Mouse (Mus musculus): ENCODE measurements around the gene Atp2b1.

Atp2b1 gene

DNA sequence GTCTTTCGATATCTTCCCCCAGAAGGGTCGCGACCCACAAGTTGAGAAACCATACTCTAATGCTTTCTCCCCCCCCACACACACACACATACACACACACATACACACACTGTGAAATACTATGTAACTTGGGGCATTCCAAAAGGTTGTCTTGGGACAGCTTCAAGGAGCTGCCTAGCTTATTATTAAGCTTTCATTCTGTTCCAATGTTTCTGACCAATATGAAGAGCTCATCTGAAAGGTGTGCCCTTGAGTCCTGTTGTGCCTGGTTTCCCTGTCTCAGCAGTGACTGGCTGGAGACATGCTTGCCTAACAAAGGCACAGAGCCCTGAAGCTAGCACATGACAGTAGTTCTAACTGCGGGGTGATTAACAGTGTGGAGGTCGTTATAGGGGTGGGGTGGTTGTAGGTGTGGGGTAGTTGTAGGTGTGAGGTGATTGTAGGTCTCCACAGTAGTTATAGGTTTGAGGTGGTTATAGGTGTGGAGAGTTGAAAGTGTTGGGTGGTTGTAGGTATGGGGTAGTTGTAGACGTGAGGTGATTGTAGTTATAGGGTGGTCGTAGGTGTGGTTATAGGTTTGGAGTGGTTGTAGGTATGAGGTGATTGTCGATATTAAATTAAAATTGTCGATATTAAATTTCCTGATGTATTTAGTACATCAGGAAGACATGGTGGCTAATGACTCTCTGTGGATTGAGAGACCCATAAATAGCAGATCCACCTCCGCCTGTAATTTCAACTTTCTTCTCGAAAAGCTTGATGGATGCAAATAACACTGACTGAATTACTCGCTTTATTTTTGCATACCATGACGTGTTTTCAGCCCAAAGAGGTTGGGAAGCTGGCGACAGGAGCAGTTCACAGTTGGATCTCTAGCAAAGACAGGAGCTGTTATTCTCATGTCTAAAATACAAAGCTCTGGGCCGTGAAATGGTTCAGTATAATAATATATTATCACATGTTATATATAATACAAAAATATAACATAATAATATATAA lies 119.9 kb downstream of the Atp2b1 start:
- DNase-seq (ENCODE audit: low read depth): no peak

DNA sequence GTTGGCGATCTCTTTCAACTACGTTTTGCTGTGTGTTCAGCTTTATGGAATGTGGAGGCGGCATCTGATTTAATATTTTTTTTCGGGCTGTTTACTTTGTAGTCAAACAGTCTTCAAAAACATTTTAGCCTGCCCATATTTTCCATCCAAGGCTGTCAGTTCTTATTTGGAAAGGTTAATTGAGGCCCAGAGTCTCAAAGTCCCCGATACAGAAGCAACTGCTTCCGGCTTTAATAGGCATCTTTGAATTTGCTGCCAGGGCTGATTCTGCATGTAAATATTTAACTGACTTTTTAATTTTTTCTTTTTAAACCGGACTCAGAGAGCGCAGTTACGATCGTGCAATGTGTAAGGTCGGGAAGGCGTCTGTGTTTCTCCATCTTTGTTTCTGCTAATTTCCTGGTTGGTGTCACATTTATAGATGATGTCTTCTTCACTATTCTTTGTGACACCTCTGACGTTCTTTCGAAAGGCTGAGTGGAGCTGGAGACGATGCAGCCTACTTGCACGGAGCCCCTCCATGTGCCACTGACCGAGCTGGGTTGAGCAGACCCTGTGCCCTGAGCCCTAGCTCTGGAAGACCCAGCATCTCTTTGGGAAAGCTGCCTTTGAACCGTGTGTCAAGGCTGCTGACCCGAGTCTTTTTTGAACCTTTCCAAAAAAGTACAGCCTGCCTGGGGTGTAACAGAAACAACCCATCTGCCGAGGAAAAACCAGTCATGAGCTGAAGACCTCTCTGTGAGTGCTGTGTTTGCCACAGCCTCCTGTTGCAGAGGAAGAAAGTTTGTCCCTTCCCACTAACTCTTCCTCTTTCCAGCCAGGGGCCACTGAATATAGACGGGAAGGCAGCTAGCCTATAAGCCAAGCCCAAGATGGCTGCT lies 123.2 kb downstream of the Atp2b1 start:
- DNase-seq (ENCODE audit: low read depth): no peak

DNA sequence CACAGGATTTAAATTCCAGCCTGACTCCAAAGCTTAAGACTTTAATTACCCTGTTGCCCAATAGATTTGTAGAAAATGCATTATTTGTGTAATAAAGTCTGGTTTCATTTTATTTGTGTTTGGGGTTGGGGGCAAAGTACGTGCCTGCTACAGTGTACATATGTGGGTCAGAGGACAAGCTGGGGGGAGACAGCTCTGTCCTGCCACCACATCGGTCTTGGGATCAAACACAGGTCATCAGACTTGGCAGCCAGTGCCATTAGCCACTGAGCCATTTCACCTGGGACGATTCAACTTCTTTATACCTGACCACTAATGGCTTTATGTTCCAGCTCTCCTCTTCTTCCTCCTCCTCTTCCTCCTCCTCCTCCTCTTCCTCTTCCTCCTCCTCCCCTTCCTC lies 124.7 kb downstream of the Atp2b1 start:
- no peak for DNase-seq (ENCODE audit: low read depth)

DNA sequence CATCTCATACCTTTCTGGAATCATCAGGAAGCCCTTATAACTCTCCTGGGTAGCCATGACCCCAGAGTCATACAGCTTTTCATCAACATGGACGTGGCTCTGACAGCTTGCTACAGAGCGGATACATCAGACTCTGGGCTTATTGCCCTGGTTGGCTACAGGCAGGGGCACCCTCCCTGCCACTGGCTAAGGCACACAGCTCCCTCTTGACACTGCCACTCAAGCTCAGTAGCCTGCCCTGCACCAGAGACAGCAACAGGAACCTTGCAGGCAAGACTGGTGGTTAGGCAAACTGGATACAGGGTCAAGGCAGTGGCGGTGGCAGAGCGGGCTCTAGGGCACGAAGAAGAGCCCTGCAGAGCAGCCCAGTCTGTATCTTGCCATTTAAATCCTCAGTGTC lies 126.0 kb downstream of the Atp2b1 start:
- no peak for DNase-seq (ENCODE audit: low read depth)

DNA sequence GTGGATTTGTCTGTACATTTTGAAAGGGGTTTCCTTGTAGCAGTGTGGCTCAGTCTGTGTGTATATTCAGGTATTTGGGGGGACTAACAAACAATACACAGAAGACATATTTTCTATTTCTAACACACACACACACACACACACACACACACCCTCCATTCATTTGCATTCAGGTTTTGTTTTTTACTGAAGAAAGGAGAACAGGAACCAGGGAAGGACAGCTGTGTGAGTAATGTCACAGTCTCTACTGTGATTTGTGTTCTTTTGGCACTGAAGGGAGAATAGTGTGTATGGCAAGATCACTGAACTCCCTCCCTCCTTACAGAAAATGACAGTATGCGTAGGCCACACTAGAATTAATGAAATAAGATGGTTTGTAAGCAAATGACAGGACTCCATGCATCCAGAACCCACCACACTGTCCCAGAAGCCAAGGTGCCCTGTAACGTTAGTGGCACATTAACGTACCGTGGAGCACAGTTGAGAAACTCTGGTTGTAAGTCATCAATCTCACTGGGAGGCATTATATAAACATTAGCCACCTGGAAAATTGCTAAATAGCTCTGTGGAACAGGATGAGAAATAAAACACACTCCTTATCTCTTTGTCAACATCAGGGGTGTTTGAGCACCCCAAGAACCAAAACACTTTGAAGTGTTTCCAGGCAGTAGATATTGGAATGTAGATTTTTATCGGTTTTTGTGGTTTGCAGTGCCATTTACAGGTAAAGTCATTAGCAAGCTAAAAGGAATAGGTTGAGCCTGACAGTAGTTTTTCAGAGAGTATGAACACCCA lies 132.7 kb downstream of the Atp2b1 start:
- no peak for DNase-seq (ENCODE audit: low read depth)

DNA sequence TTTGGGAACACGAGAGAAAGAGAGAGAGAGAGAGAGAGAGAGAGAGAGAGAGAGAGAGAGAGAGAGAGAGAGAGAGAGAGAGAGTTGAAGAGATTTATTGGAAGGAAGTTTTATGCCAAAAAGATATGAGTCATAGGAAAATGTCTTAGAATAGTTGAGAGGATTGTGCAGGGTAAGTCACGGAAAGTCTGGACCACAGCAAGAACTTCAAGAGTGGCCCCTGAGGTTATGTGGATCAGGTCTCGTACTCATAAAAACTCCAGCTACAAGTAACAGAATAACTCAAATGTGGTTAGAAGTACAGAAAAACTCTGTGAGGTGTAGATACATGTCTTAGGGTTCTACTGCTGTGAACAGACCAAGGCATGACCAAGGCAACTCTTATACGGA lies 133.3 kb downstream of the Atp2b1 start:
- DNase-seq (ENCODE audit: low read depth): no peak

DNA sequence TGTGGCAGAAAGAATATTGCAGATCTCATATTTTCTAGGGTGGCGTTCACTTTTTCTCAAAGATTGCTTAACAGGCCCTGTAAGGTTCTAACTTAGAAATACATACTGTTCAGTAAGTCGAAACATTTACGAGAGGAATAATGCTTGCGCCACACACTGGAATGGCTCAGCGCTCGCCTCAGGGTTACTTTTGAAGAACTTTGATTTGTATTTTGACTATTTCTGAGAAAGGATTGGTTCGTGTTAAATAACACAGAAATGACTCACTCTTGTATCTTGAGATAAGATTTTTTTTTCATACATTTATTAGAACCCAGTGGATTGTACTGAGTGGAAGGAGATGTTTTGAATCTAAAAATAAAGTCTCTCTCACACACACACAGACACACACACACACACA lies 135.9 kb downstream of the Atp2b1 start:
- DNase-seq (ENCODE audit: low read depth): no peak

DNA sequence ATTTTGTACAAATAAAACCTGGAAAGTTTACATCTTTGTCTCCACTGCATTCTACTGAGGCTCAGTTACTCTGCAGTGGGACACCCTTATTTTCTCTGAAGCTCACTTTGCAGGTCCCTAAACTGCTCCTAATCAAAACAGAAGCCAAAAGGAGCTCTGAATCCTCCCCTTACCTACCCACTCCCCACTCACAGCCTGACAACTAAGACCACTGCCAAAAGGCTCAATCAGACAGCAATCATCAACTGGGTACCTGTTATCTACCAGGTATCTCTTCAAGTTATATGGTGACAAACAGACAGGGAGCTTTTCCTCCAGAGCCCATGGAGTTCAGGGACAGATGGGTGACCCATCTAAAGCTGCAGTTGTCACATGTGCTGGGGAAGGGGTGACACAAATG lies 138.9 kb downstream of the Atp2b1 start:
- DNase-seq (ENCODE audit: low read depth): no peak

DNA sequence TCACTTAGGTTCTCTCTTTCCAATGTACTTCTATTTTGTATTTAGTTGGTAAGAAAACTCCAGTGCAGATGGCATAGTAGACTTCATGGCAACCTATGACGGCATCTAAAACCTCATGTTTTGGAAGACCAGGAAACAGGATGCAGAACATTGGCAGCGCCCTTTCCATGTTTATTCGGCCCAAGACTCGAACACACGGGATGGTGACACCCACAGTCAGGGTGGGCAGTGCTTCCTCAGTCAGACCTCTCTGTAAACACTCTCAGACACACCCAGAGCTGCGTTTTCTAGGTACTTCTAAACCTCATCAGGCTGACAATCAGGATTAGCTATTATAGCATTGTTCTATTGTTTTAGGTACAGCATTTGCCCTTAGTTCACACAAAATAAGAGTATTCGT lies 146.4 kb downstream of the Atp2b1 start:
- no peak for DNase-seq (ENCODE audit: low read depth)

DNA sequence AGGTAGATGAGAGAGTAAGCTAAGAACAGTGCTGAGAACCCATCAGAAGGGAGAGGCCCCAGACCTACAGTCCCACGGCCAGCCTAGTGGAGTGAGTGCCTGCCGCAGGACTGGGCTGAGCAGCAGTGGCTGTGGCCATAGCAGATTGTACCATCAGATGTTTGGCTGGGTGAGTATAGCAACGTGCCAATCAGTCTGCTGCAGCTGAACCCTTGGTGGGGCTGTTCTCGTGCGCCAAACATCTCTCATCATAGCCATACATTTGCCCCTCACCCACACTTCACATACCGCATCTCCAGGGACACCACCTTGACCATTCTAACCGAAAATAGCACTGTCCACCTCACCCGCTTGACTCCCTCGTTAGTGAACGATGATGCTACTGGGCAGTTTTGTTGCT lies 147.2 kb downstream of the Atp2b1 start:
- no peak for DNase-seq (ENCODE audit: low read depth)

DNA sequence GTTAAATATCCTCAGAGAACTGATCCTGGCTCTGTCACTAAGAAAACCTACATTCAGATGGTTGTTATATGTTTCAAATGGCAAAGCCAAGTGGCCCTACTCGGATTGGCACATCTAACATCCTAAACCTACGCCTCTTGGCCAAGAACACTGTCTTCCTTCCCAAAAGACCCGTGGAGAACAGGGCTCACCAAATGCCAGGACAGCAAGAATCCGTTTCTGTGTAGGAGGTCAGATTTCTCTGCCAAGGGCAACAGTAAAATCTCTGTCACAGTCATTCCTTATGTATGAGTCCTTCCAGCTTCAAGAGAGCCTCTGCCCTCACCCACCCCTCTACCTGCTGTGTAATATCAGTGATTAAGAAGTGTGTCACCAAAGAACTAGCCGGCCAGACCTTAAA lies 148.3 kb downstream of the Atp2b1 start:
- no peak for DNase-seq (ENCODE audit: low read depth)

Data from c-Kit-positive CD71-positive TER-119-negative erythroid progenitor cells, embryonic 14.5 days (primary cell).